Mouse (Mus musculus): ENCODE measurements around the gene Ercc4.

Gene Ercc4

GRCm38 (mm10) chr16:13196626-13197025, 87.1 kb downstream of the Ercc4 start:
- no peak for DNase-seq (ENCODE audit: low read depth)

- DNase-seq (ENCODE audit: low read depth), result no peak
Observed at GRCm38 (mm10) chr16:13197293-13197692, 87.8 kb downstream of the Ercc4 start.

- no peak for DNase-seq (ENCODE audit: low read depth)
Observed at GRCm38 (mm10) chr16:13199204-13199603, 89.7 kb downstream of the Ercc4 start.
